Mouse (Mus musculus) adrenal gland, postnatal 14 days (tissue): ENCODE results near the gene Wiz. TPM values are rescaled to one million over a fixed set of nuclear protein-coding genes. Genes with fewer than 3 reads are reported as not detected.

Experiments used
- DNase-seq: peaks from one replicate; pipeline ENCODE4 v3.0.0; 2021; ENCODE audit warnings: mixed read lengths
- total RNA-seq: library from RNA; stranded (reverse); gene quantifications from 2 replicates; pipeline ENCODE4 v1.2.3, GENCODE M21; 2021

Gene Wiz
- total RNA-seq, 1 experiment from 2014 or later, result 41.8 TPM

GRCm38 (mm10) chr17:32349037-32349732, 40.1 kb downstream of the Wiz start:
- DNase-seq, result peak; percentile 43

GRCm38 (mm10) chr17:32348406-32348805, 40.8 kb downstream of the Wiz start:
- DNase-seq, result no peak

GRCm38 (mm10) chr17:32341102-32341501, 48.1 kb downstream of the Wiz start:
- no peak for DNase-seq

- no peak for DNase-seq
These were observed 49.1 kb downstream of the Wiz start for GRCm38 (mm10) chr17:32340110-32340509.

GRCm38 (mm10) chr17:32335869-32336268, 53.4 kb downstream of the Wiz start:
- DNase-seq, result no peak

GRCm38 (mm10) chr17:32334921-32335320, 54.3 kb downstream of the Wiz start:
- no peak for DNase-seq

GRCm38 (mm10) chr17:32333675-32334303, 55.5 kb downstream of the Wiz start:
- DNase-seq, result no peak

- DNase-seq, result no peak
These were observed 61.7 kb downstream of the Wiz start for GRCm38 (mm10) chr17:32327501-32327900.

GRCm38 (mm10) chr17:32322809-32323208, 66.4 kb downstream of the Wiz start:
- no peak for DNase-seq

- DNase-seq, result no peak
These were observed 67.4 kb downstream of the Wiz start for GRCm38 (mm10) chr17:32321836-32322235.

GRCm38 (mm10) chr17:32321390-32321734, 67.9 kb downstream of the Wiz start:
- DNase-seq, result no peak

- DNase-seq, result peak; percentile 98
These were observed 68.4 kb downstream of the Wiz start, which contains the start of gene Akap8 for GRCm38 (mm10) chr17:32320597-32321389. Gene Akap8 (minus strand): TSS chr17:32321238.

- DNase-seq, result peak; percentile 27
These were observed 69.3 kb downstream of the Wiz start for GRCm38 (mm10) chr17:32319950-32320349.

- DNase-seq, result no peak
These were observed 71.5 kb downstream of the Wiz start for GRCm38 (mm10) chr17:32317708-32318107.

- DNase-seq, result no peak
These were observed 72.2 kb downstream of the Wiz start for GRCm38 (mm10) chr17:32317032-32317431.

- no peak for DNase-seq
These were observed 73.7 kb downstream of the Wiz start for GRCm38 (mm10) chr17:32315560-32315959.

- DNase-seq, result no peak
These were observed 75.3 kb downstream of the Wiz start for GRCm38 (mm10) chr17:32313892-32314291.

- no peak for DNase-seq
These were observed 76.4 kb downstream of the Wiz start for GRCm38 (mm10) chr17:32312801-32313200.

- no peak for DNase-seq
These were observed 81.3 kb downstream of the Wiz start for GRCm38 (mm10) chr17:32307963-32308362.
